Mouse (Mus musculus) hindbrain, embryonic 14.5 days (tissue): ENCODE measurements at regions not wholly inside any gene's neighbourhood (a gene's known extent, or its start where the extent isn't known, plus 50 kb on each side); places are given as distances from the start of the nearest gene placed in this dataset.

Experiments used
- ATAC-seq: fragments of 200-750 bp; cut with Nextera tagmentation; 2 replicates; pipeline ENCODE4 v1.8.0; 2017; ENCODE audit warnings: moderate number of reproducible peaks, mild to moderate bottlenecking, moderate TSS enrichment, moderate library complexity; ENCODE audit not compliant: low FRiP score
- DNase-seq: peaks from one replicate; pipeline ENCODE4 v3.0.0-alpha.2; 2015; ENCODE audit warnings: low spot score
- H3K27ac ChIP-seq: fragments of 300-500 bp; sonication (generic); 2 replicates; pipeline ENCODE4 v1.5.1; 2014; ENCODE audit warnings: mild to moderate bottlenecking, moderate library complexity
- H3K27me3 ChIP-seq: fragments of 300-500 bp; sonication (generic); 2 replicates; pipeline ENCODE4 v1.6.1; 2014; ENCODE audit warnings: mild to moderate bottlenecking, low read length, mixed read lengths; ENCODE audit not compliant: control insufficient read depth, insufficient read depth
- H3K36me3 ChIP-seq: fragments of 300-500 bp; sonication (generic); replicated peaks from 2 replicates; pipeline ENCODE4 v1.6.1; 2014; ENCODE audit not compliant: control insufficient read depth, insufficient read depth
- H3K4me1 ChIP-seq: fragments of 300-500 bp; sonication (generic); replicated peaks from 2 replicates; pipeline ENCODE4 v1.6.1; 2014; ENCODE audit warnings: antibody characterized with exemption, low read length, mixed read lengths; ENCODE audit not compliant: control insufficient read depth, insufficient read depth
- H3K4me2 ChIP-seq: fragments of 300-500 bp; sonication (generic); replicated peaks from 2 replicates; pipeline ENCODE4 v1.6.1; 2014; ENCODE audit warnings: mild to moderate bottlenecking, moderate library complexity
- H3K4me3 ChIP-seq: fragments of 300-500 bp; sonication (generic); replicated peaks from 2 replicates; pipeline ENCODE4 v1.5.1; 2014; ENCODE audit warnings: mild to moderate bottlenecking, low read length
- H3K9ac ChIP-seq: fragments of 300-500 bp; sonication (generic); 2 replicates; pipeline ENCODE4 v1.6.1; 2014
- H3K9me3 ChIP-seq: fragments of 300-500 bp; sonication (generic); 2 replicates; pipeline ENCODE4 v1.6.1; 2016; ENCODE audit warnings: low read length; ENCODE audit not compliant: control insufficient read depth
- WGBS: fragments of 180-500 bp; shearing (Covaris S2); extraction: QIAGEN DNeasy Blood & Tissue Kit; methylation state at CpG from one replicate; pipeline ENCODE4 v1.1.7; 2014; 5-methylcytosine and 5-hydroxymethylcytosine counted together

DNA sequence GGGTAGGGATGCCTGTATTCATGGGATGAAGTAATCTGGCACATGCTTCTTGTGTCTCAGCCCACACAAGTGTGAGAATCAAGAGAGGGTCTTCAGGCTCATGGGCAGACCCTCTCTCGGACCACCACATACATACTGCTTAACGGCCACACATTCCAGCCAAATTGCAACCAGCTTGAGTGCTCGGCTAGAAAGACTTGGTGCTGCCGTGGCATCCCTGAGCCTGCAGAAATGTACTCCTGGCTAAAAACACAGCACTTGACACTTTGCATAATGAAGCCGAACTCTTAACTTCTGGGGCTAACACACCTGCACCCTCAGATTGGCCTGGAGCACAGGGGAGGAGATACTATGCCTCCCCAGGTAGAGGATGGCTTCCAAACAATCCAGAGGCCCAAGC lies 461.6 kb upstream of the 3110018I06Rik start:
- WGBS = 91% methylated on average over 5 of the region's 5 CpGs
- ATAC-seq (no peak), DNase-seq (no peak)
- no peak overlapping the region for H3K9ac ChIP-seq
- peaks cover 4% of the 10 kb centered on the region for H3K27me3 ChIP-seq
- no peaks in the 10 kb centered on the region for H3K9me3 ChIP-seq
- H3K27ac ChIP-seq = no peak overlapping the region
- no peak overlapping the region for H3K4me3 ChIP-seq
- H3K4me2 ChIP-seq = no peak overlapping the region
- no peaks in the 10 kb centered on the region for H3K4me1 ChIP-seq
- H3K36me3 ChIP-seq = no peaks in the 10 kb centered on the region

- H3K4me2 ChIP-seq = peak overlapping the region; percentile 34
- peaks cover 4% of the 10 kb centered on the region for H3K27me3 ChIP-seq
- H3K36me3 ChIP-seq = no peaks in the 10 kb centered on the region
- DNase-seq = no peak
- no peak overlapping the region for H3K27ac ChIP-seq
- H3K4me3 ChIP-seq = no peak overlapping the region
- H3K9me3 ChIP-seq = no peaks in the 10 kb centered on the region
- H3K4me1 ChIP-seq = no peaks in the 10 kb centered on the region
- ATAC-seq = no peak
- H3K9ac ChIP-seq = no peak overlapping the region
- 38% methylated on average over 23 of the region's 23 CpGs for WGBS
Observed at GRCm38 (mm10) chr12:107027842-107028549, 460.4 kb upstream of the 3110018I06Rik start.

DNA sequence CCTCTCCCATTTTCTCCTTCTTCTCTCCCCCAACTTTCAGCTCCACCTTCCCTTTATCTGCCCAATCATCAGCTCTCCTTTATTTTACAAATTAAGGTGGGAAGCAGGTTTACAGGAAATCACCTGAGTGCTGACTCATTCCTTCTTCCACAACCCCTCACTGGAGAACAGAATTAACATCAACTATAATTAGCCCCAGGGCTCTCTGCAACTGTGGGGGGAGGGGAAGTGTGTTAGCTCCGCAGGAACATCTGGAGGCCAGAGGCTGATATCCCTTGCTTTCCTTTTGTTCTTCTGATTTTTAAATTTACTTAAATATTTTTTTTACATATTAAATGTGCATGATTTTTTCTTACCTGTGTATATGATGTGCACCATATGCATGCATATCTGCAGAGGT lies 459.4 kb upstream of the 3110018I06Rik start:
- 43% methylated on average over 1 of the region's 1 CpGs for WGBS
- no peak overlapping the region for H3K4me3 ChIP-seq
- no peaks in the 10 kb centered on the region for H3K4me1 ChIP-seq
- ATAC-seq = no peak
- no peak overlapping the region for H3K9ac ChIP-seq
- H3K27ac ChIP-seq = no peak overlapping the region
- DNase-seq = no peak
- no peaks in the 10 kb centered on the region for H3K36me3 ChIP-seq
- peaks cover 4% of the 10 kb centered on the region for H3K27me3 ChIP-seq
- H3K4me2 ChIP-seq = no peak overlapping the region
- no peaks in the 10 kb centered on the region for H3K9me3 ChIP-seq

- WGBS = 72% methylated on average over 6 of the region's 6 CpGs
- Histone ChIP-seq H3K27ac (no peak overlapping the region), H3K9ac (no peak overlapping the region), H3K27me3 (no peaks in the 10 kb centered on the region), H3K4me3 (no peak overlapping the region), H3K4me1 (no peaks in the 10 kb centered on the region), H3K4me2 (no peak overlapping the region), H3K36me3 (no peaks in the 10 kb centered on the region), H3K9me3 (no peaks in the 10 kb centered on the region)
- DNase-seq (no peak), ATAC-seq (no peak)
Observed at GRCm38 (mm10) chr12:107036357-107036756, 452.1 kb upstream of the 3110018I06Rik start.

DNA sequence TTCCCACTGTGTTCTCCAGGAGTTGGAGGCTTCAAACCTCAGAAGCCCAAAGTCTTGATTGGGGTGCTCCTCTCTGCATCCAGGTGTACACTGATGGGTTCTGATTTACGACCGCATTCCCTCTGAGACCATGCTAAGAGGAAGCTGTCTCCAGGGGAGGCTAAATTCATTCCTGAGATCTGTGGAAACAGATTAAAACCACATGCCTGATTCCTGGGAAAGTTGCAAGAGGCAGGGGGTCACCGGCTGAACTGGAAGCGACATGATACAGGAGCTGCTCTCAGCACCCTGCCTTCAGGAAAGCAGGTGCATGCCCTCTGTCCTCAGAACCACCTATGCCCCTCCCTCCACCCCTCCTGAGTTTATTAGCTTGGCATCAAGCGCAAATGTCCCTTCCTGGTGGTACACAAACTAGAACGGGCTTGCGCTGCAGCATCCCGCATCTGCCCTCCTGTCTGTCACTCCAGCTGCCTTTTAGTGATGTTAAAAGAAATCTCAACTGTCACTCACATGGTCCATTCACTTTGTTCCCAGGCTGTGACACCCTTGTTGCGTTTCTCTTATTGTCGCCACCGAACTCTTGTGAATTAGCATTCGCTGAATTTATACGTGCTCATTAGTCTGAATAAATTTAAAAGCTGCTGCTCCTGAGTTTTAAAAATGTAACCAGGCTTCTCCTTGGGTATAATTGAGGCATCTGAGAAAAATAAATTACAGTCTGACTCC lies 446.3 kb upstream of the 3110018I06Rik start:
- no peaks in the 10 kb centered on the region for H3K4me1 ChIP-seq
- H3K36me3 ChIP-seq = no peaks in the 10 kb centered on the region
- H3K9me3 ChIP-seq = no peaks in the 10 kb centered on the region
- no peak overlapping the region for H3K9ac ChIP-seq
- ATAC-seq = no peak
- no peak overlapping the region for H3K27ac ChIP-seq
- 51% methylated on average over 13 of the region's 13 CpGs for WGBS
- no peak overlapping the region for H3K4me3 ChIP-seq
- no peak overlapping the region for H3K4me2 ChIP-seq
- no peak for DNase-seq
- H3K27me3 ChIP-seq = no peaks in the 10 kb centered on the region

- H3K4me2 ChIP-seq = no peak overlapping the region
- WGBS = 92% methylated on average over 3 of the region's 3 CpGs
Observed at GRCm38 (mm10) chr12:107046496-107046895, 441.9 kb upstream of the 3110018I06Rik start.

DNA sequence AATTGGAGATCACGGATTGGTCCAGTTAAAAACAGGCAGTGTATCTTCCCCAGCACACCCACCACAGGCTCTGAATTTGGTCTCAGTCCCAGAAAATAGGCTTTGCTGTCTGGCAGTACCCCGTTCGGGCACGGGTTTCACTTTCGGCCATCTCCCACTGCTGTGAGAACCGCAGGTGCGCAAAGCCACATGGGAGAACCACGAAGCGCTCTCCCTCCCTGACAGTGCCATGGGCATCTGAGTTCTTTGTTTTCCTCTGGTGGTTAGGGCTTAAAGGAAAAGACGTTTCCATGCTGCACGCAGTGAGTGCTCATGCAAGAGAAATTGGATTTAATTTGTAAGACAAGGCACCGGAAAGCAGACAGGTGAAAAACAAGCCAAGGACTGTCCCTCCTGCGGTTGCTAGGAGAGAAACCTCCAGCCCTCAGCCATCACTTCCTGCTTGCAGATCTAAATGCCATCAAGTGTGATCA lies 441.3 kb upstream of the 3110018I06Rik start:
- 65% methylated on average over 13 of the region's 13 CpGs for WGBS
- DNase-seq (no peak), ATAC-seq (no peak)
- H3K27ac ChIP-seq = no peak overlapping the region
- no peak overlapping the region for H3K9ac ChIP-seq
- H3K27me3 ChIP-seq = no peaks in the 10 kb centered on the region
- H3K9me3 ChIP-seq = no peaks in the 10 kb centered on the region
- H3K4me3 ChIP-seq = no peak overlapping the region
- no peak overlapping the region for H3K4me2 ChIP-seq
- no peaks in the 10 kb centered on the region for H3K4me1 ChIP-seq
- no peaks in the 10 kb centered on the region for H3K36me3 ChIP-seq

More at GRCm38 (mm10) chr12:107046496-107046895, 441.9 kb upstream of the 3110018I06Rik start:
- Histone ChIP-seq H3K9me3 (no peaks in the 10 kb centered on the region), H3K4me3 (no peak overlapping the region), H3K9ac (no peak overlapping the region), H3K36me3 (no peaks in the 10 kb centered on the region), H3K27ac (no peak overlapping the region), H3K27me3 (no peaks in the 10 kb centered on the region), H3K4me1 (no peaks in the 10 kb centered on the region)
- DNase-seq = no peak
- ATAC-seq = no peak

DNA sequence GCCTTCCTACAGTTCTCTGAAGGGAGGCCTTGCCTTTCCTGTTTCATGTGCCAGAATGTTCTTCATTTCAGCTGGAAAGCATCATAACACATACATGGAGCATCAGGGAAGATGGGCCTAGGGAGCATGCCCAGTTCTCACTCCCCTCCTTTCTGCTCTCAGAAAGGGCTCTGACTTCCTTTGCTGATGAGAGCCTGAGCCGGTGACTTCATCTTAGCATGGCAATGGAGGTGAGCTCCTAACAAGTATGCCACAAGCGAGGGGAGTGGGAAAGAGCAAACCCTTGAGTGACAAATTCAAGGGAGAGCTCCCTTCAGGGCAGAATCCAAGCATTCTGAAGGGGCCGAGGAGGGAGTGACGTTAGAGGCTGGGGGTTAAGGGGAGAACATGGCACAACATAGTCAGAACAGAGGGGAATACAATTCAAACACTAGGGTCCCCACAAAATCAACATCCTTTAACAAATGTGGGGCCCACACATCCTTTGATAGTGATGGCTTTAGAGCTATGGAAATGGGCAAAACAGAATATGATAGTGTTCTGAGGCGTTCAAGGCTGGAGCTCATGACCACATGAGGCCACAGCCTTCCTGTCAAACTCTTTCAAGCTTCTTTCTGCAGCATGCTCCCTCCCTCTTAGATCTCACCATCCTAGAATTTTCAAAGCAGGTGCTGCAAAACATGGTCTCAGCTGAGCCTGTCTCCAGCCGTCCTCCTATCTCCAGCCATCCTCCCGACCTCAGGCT lies 437.4 kb upstream of the 3110018I06Rik start:
- H3K27me3 ChIP-seq = no peaks in the 10 kb centered on the region
- DNase-seq (no peak), ATAC-seq (no peak)
- no peak overlapping the region for H3K9ac ChIP-seq
- H3K27ac ChIP-seq = no peak overlapping the region
- no peak overlapping the region for H3K4me3 ChIP-seq
- H3K9me3 ChIP-seq = no peaks in the 10 kb centered on the region
- H3K4me1 ChIP-seq = no peaks in the 10 kb centered on the region
- whole genome bisulfite sequencing = 91% methylated on average over 7 of the region's 7 CpGs
- H3K4me2 ChIP-seq = no peak overlapping the region
- no peaks in the 10 kb centered on the region for H3K36me3 ChIP-seq

DNA sequence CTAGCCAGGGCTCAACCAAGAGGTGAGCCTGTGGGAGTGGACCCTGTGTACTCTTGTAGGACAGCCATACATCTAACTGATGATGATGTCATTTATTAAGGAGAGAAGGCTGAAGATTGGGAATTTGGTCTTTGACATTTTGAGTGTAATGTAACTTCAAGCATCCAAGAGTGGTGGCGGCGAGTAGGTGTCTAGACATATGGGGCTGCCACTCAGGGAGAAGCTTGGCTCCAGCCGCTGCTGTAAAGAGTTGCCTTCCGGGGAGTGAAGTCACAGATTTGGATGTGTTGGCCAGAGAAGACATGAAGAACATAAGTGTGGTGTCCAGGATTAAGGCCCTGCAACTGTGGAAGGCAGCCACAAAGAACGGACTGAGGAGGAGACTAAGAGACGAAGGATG lies 436.3 kb upstream of the 3110018I06Rik start:
- WGBS = 97% methylated on average over 6 of the region's 6 CpGs
- Histone ChIP-seq H3K27me3 (no peaks in the 10 kb centered on the region), H3K4me3 (no peak overlapping the region), H3K4me1 (no peaks in the 10 kb centered on the region), H3K27ac (no peak overlapping the region), H3K36me3 (no peaks in the 10 kb centered on the region), H3K9ac (no peak overlapping the region), H3K4me2 (no peak overlapping the region), H3K9me3 (no peaks in the 10 kb centered on the region)
- DNase-seq = no peak
- no peak for ATAC-seq
